Mouse (Mus musculus): ENCODE data around the gene Cdon.

DNA sequence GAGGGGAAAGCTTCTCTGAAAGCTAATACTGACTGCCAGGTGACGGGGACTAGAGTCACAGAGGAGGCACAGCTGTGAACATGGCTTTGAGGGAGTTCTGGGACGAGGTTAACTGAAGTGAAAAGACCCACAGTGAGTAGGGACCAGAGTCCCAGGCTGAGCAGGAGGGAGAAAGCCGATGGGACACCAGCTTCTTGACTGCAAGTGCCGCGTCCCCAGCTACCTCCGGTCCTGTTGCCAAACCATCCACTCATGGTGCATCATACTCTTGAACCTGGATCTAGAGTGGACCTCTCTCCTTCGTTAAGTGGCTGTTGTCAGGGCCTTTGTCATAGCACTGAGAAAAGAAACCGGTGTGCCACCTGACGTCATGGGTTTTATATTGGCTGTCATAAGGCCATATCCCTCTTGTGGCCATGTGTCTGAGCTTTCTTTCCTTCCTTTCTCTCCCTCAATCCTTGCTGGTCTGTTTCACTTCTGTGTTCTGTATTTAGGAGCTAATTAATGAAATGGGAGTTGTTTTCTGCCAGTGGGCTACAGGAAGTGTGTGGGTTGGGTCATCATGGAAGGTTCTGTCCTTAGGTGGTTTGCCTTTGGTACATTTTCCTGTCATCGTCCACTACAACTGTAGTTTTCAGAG, 81.6 kb downstream of the Cdon start:
- TF ChIP-seq CTCF (IDR thresholded peaks at IDR 0.05; ENCODE audit: low read depth, low read length) (no peak), POLR2A (IDR thresholded peaks at IDR 0.05; ENCODE audit: borderline replicate concordance, low read depth, low read length) (no peak)

All from bone marrow macrophage, adult 2 months (primary cell).